Mouse (Mus musculus) adrenal gland, postnatal 4 days (tissue): Measurements from ENCODE around the gene Mup20. TPM values are rescaled to one million over a fixed set of nuclear protein-coding genes. Genes with fewer than 3 reads are reported as not detected.
"Not testable (repeated sequence)": the region's sequence is repeated elsewhere in the genome, so short reads cannot be mapped to it uniquely, and the experiment has no call there.

Experiments used
- DNase-seq, 2 experiments: peaks; one replicate each; pipeline ENCODE4 v3.0.0; 2021 to 2022; ENCODE audit warnings: low spot score in 2 of 2, mixed read lengths in 2 of 2
- long read RNA-seq, 2 experiments: library from polyadenylated mRNA; stranded (forward); transcript quantifications; one replicate each; pipeline ENCODE4 v2.0.0; 2021
- total RNA-seq, 2 experiments: library from RNA; stranded (reverse); gene quantifications; 2 replicates each; pipeline ENCODE4 v1.2.3; 2021

The Mup20 gene
- total RNA-seq: not detected
- long read RNA-seq, experiment 1: 0 reads
- long read RNA-seq, experiment 2: 0 reads

DNA sequence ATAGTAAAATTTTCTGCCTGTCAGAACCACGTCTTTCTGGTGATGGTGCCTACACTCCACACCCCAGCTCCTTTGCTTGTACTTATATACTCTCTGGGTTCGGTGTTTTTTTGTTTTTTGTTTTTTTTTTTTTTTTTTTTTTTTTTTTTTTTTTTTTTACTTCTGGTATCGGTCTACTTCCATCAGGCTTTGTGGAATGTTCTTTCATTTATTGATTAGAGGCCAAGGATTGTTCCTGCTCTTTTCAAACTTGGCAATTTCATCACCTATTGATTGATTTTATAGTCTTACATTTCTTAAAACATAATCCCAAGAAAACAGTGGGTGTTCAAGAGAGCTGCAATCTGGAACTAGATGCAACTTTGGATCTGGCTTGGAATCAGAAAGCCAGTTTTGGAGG lies at the start of gene Mup20:
Gene Mup20 (minus strand): TSS at position 101 of the 400 bp plus-strand sequence.
- not testable (repeated sequence) for DNase-seq

DNA sequence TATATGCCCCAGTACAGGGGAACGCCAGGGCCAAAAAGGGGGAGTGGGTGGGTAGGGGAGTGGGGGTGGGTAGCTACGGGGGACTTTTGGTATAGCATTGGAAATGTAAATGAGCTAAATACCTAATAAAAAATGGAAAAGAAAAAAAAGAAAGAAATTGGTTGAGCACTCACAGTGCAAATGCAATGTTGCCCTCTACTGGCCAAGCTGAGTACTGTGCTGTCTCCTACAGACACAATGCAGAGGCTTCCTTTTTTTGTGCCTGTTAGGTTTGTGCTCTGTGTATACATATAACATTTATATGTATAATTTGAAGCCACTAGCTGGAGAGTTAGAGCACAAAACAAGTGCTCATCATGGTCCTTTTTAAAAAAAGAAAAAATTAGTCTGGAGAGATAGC lies 49.4 kb upstream of the Mup20 start:
- DNase-seq: not testable (repeated sequence)

GRCm38 (mm10) chr4:62087953-62088352 lies 34.0 kb upstream of the Mup20 start:
- no peak for DNase-seq

- DNase-seq: no peak
Observed at GRCm38 (mm10) chr4:62087241-62087640, 33.3 kb upstream of the Mup20 start, which contains the start of gene Mup3. Mup3 (minus strand) TSS chr4:62087342.

- no peak for DNase-seq
Observed at GRCm38 (mm10) chr4:62082755-62083154, 28.8 kb upstream of the Mup20 start.

DNA sequence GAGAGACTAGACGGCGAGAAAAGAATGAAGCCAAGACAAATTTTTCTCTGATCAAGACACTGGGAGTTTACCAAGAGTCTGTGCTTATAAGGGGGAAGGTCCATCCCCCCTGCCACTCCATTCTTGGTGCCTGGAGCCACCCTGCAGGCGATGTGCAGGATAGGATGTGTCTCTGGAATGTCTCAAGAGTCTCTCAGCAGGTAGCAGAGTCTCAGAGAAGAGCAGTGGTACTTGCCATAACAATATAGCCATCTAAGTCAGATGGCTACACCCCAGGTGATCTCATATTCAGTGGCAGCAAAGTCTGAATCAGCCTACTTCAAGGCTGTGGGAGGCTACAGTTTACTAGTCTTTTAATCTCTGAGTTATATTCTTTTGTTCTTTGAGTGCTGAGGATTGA lies 21.2 kb upstream of the Mup20 start:
- DNase-seq: no peak

GRCm38 (mm10) chr4:62054780-62055179 lies 822 bp upstream of the Mup20 start:
- not testable (repeated sequence) for DNase-seq

DNA sequence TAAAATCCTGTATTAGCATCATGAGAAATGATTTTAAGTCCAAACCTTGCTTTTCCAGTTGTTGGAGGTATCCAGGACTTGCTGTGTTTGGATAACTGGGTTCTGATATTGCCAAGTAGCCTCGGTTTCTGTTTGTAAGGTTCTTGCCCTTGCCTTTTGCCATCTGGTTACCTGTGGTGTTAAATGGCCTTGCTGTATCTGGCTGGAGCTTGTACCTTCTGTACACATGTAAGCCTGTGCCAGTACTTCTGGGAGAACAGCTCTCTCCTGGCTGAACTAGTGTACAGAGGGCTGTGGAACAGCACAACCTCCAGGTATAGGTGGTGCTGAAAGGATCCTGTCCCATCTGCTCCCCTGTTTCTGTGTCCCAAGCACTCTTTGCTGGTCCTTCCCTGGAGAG lies 27.7 kb downstream of the Mup20 start:
- no peak for DNase-seq

DNA sequence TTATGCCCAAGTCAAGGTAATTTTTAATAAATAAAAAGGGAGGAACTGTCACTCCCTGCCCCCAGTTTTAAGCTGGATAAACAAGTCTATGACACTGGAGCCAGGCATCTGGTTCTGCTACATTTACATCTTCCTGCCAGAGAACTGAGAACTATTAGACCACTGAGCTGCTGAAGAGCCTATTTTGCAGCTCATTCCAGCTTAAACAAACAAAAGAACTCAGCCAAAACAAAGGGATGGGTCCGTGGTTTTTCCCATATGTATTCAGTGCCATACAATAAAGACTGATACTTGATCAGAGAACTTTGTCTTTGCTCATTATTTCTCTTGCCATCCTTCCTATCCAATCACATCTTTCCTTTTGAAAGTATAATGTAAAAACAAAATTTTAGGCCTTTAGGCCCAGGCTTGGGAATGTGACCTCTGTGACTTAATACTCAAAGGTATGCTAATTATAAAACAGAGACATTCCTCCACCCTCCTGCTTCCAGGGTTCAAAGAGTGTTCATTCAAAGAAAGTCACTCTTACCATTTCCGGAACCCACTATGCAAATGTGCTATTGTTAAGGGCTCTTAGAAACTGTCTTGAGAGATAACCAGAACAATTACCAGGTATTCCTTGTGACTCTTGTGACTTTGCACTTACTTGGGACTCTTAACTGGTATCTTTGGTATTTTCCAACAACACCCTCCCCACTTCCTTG lies 29.6 kb downstream of the Mup20 start:
- no peak for DNase-seq

DNA sequence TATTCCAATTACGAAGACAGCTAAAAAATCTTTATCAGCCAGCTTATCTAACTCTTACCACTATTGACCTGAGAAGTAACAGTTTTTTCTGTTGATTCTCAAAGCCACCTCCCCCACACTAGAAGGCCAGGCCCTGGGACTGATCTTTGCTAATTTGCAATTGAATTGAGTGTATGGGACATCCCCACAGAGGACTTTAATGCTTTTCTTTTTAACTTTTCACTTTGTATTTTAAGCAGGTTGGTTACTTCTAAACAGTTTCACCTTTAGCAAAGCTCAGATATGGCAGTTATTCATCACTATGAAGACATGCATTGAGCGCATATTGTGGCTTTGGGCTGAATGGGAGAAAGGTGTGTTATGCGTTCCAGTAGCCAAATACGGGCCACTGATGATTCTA lies 30.3 kb downstream of the Mup20 start:
- DNase-seq: no peak

GRCm38 (mm10) chr4:62023120-62023519 lies 30.8 kb downstream of the Mup20 start:
- no peak for DNase-seq

- not testable (repeated sequence) for DNase-seq
Observed at GRCm38 (mm10) chr4:62020511-62020910, 33.4 kb downstream of the Mup20 start.

Other genes starting within 250 kb of the Mup20 start
- not detected for gene Mup5, start 218.9 kb downstream of the Mup20 start, total RNA-seq
- not detected for gene Mup3, start 33.2 kb upstream of the Mup20 start, total RNA-seq
- gene Mup21, start 96.7 kb upstream of the Mup20 start, total RNA-seq: not detected
- 10 to 100 TPM; 11.3 to 12.3 TPM for gene Zfp37, start 176.9 kb upstream of the Mup20 start, total RNA-seq
- 10 to 100 TPM; 26.3 to 27.6 TPM for gene Slc31a2, start 208.4 kb upstream of the Mup20 start, total RNA-seq